Mouse (Mus musculus) right cerebral cortex, postnatal 25 days (tissue): ENCODE data around the gene Tmed6.
"Not testable (repeated sequence)": the region's sequence is repeated elsewhere in the genome, so short reads cannot be mapped to it uniquely, and the experiment has no call there.

Experiments used
- DNase-seq: peaks from one replicate; pipeline ENCODE4 v3.0.0; 2022

Tmed6 gene

GRCm38 (mm10) chr8:107073706-107074105 lies 8.3 kb upstream of the Tmed6 start:
- DNase-seq, result no peak

- DNase-seq, result no peak
These were observed 2.8 kb downstream of the Tmed6 start for GRCm38 (mm10) chr8:107062613-107063012.

- no peak for DNase-seq
These were observed 8.5 kb downstream of the Tmed6 start for GRCm38 (mm10) chr8:107056973-107057369.

GRCm38 (mm10) chr8:107056076-107056972 lies 9.1 kb downstream of the Tmed6 start, which contains the start of the genes Cog8 and Nip7:
TSS of gene Cog8 (minus strand) at chr8:107056689.
TSS of gene Nip7 (plus strand) at chr8:107056877.
- DNase-seq, result peak; percentile 97

- no peak for DNase-seq
These were observed 13.4 kb downstream of the Tmed6 start for GRCm38 (mm10) chr8:107052046-107052445.

GRCm38 (mm10) chr8:107049480-107049879 lies 16.0 kb downstream of the Tmed6 start:
- DNase-seq, result no peak

GRCm38 (mm10) chr8:107048061-107048941 lies 17.1 kb downstream of the Tmed6 start, which contains the start of gene Pdf:
TSS of gene Pdf (minus strand) at chr8:107048614.
- DNase-seq, result peak; percentile 85

GRCm38 (mm10) chr8:107046976-107047375 lies 18.5 kb downstream of the Tmed6 start:
- no peak for DNase-seq

- DNase-seq, result no peak
These were observed 20.0 kb downstream of the Tmed6 start for GRCm38 (mm10) chr8:107045478-107045877.

GRCm38 (mm10) chr8:107040632-107041031 lies 24.8 kb downstream of the Tmed6 start:
- DNase-seq, result no peak

GRCm38 (mm10) chr8:107036626-107037025 lies 28.8 kb downstream of the Tmed6 start:
- no peak for DNase-seq

GRCm38 (mm10) chr8:107035641-107036040 lies 29.8 kb downstream of the Tmed6 start:
- no peak for DNase-seq

- not testable (repeated sequence) for DNase-seq
These were observed 31.8 kb downstream of the Tmed6 start for GRCm38 (mm10) chr8:107033609-107034008.

- DNase-seq, result no peak
These were observed 33.8 kb downstream of the Tmed6 start for GRCm38 (mm10) chr8:107031577-107032090.

GRCm38 (mm10) chr8:107030650-107031576 lies 34.5 kb downstream of the Tmed6 start, which contains the start of gene Vps4a:
TSS of gene Vps4a (plus strand) at chr8:107031222.
- DNase-seq, result peak; percentile 97

GRCm38 (mm10) chr8:107030058-107030457 lies 35.4 kb downstream of the Tmed6 start:
- no peak for DNase-seq

- DNase-seq, result no peak
These were observed 36.1 kb downstream of the Tmed6 start for GRCm38 (mm10) chr8:107029310-107029709.

- DNase-seq, result no peak
These were observed 42.0 kb downstream of the Tmed6 start for GRCm38 (mm10) chr8:107023479-107023878.

- DNase-seq, result no peak
These were observed 50.5 kb downstream of the Tmed6 start for GRCm38 (mm10) chr8:107014915-107015314.

- DNase-seq, result no peak
These were observed 52.8 kb downstream of the Tmed6 start for GRCm38 (mm10) chr8:107012666-107013065.
